Mouse (Mus musculus) neural tube, embryonic 11.5 days (tissue): Measurements from ENCODE around the gene Herc6. TPM values are rescaled to one million over a fixed set of nuclear protein-coding genes. Genes with fewer than 3 reads are reported as not detected.

Experiments
- ATAC-seq: fragments of 200-750 bp; cut with Nextera tagmentation; 2 replicates; pipeline ENCODE4 v1.8.0; 2017; ENCODE audit warnings: moderate number of reproducible peaks, mild to moderate bottlenecking, moderate TSS enrichment, moderate library complexity; ENCODE audit not compliant: insufficient read depth, low FRiP score, low TSS enrichment
- DNase-seq: peaks from one replicate; pipeline ENCODE4 v3.0.0-alpha.2; 2015; ENCODE audit warnings: low spot score
- H3K27ac ChIP-seq: fragments of 300-500 bp; sonication (generic); 2 replicates; pipeline ENCODE4 v1.5.1; 2014; ENCODE audit warnings: low read depth, mild to moderate bottlenecking, low read length
- H3K27me3 ChIP-seq: fragments of 300-500 bp; sonication (generic); 2 replicates; pipeline ENCODE4 v1.6.1; 2014; ENCODE audit warnings: mild to moderate bottlenecking, low read length, mixed read lengths; ENCODE audit not compliant: control insufficient read depth, insufficient read depth
- H3K36me3 ChIP-seq: fragments of 300-500 bp; sonication (generic); 2 replicates; pipeline ENCODE4 v1.6.1; 2014; ENCODE audit warnings: mild to moderate bottlenecking, low read length, moderate library complexity, mixed read lengths; ENCODE audit not compliant: control insufficient read depth, insufficient read depth
- H3K4me1 ChIP-seq: fragments of 300-500 bp; sonication (generic); 2 replicates; pipeline ENCODE4 v1.6.1; 2014; ENCODE audit warnings: low read length, mixed read lengths; ENCODE audit not compliant: control insufficient read depth, insufficient read depth
- H3K4me2 ChIP-seq: fragments of 300-500 bp; sonication (generic); 2 replicates; pipeline ENCODE4 v1.6.1; 2014; ENCODE audit warnings: low read depth, mild to moderate bottlenecking, moderate library complexity
- H3K4me3 ChIP-seq: fragments of 300-500 bp; sonication (generic); 2 replicates; pipeline ENCODE4 v1.5.1; 2014; ENCODE audit warnings: low read depth, low read length
- H3K9ac ChIP-seq: fragments of 300-500 bp; sonication (generic); 2 replicates; pipeline ENCODE4 v1.6.1; 2014; ENCODE audit warnings: mild to moderate bottlenecking, low read length
- H3K9me3 ChIP-seq: fragments of 300-500 bp; sonication (generic); 2 replicates; pipeline ENCODE4 v1.6.1; 2016; ENCODE audit warnings: low read length; ENCODE audit not compliant: control insufficient read depth
- WGBS: fragments of 180-500 bp; shearing (Covaris S2); extraction: QIAGEN DNeasy Blood & Tissue Kit; methylation state at CpG from one replicate; pipeline ENCODE4 v1.1.7; 2014; 5-methylcytosine and 5-hydroxymethylcytosine counted together
- polyA plus RNA-seq: library from polyadenylated mRNA; unstranded; fragments of >200 nt; fragmentation: Nextera tagmentation; extraction: Ambion mirVana; gene quantifications from 2 replicates; pipeline ENCODE4 v1.2.1, GENCODE M21; 2014

Herc6 gene
- polyA plus RNA-seq, 1 experiment from 2014 or later: 2.5 TPM

GRCm38 (mm10) chr6:57563454-57563853 is 17.3 kb upstream of the Herc6 start:
- Histone ChIP-seq H3K9ac (no peak overlapping the region), H3K4me3 (no peak overlapping the region)
- no peak for ATAC-seq

GRCm38 (mm10) chr6:57565452-57565851 is 15.3 kb upstream of the Herc6 start:
- no peak overlapping the region for H3K4me3 ChIP-seq
- no peaks in the 10 kb centered on the region for H3K36me3 ChIP-seq
- H3K9ac ChIP-seq: no peak overlapping the region
- DNase-seq: no peak
- 92% methylated on average over 7 of the region's 7 CpGs for WGBS
- no peaks in the 10 kb centered on the region for H3K27me3 ChIP-seq
- no peak for ATAC-seq
- H3K4me1 ChIP-seq: no peaks in the 10 kb centered on the region
- H3K9me3 ChIP-seq: no peaks in the 10 kb centered on the region
- no peak overlapping the region for H3K27ac ChIP-seq
- no peak overlapping the region for H3K4me2 ChIP-seq

More at GRCm38 (mm10) chr6:57563454-57563853, 17.3 kb upstream of the Herc6 start:
- Histone ChIP-seq H3K27me3 (no peaks in the 10 kb centered on the region), H3K4me2 (no peak overlapping the region), H3K9me3 (no peaks in the 10 kb centered on the region), H3K4me1 (no peaks in the 10 kb centered on the region), H3K36me3 (no peaks in the 10 kb centered on the region), H3K27ac (no peak overlapping the region)
- no peak for DNase-seq
- WGBS: 79% methylated on average over 1 of the region's 1 CpGs

- DNase-seq (no peak), ATAC-seq (no peak)
- H3K27ac ChIP-seq: no peak overlapping the region
- H3K4me1 ChIP-seq: no peaks in the 10 kb centered on the region
- no peak overlapping the region for H3K4me3 ChIP-seq
- no peaks in the 10 kb centered on the region for H3K27me3 ChIP-seq
- H3K9ac ChIP-seq: no peak overlapping the region
- no peaks in the 10 kb centered on the region for H3K36me3 ChIP-seq
- WGBS: 96% methylated on average over 2 of the region's 2 CpGs
- H3K4me2 ChIP-seq: no peak overlapping the region
- H3K9me3 ChIP-seq: no peaks in the 10 kb centered on the region
Measured at GRCm38 (mm10) chr6:57567630-57568029, 13.2 kb upstream of the Herc6 start.

- ATAC-seq (peak; percentile 70), DNase-seq (peak; percentile 37)
- Histone ChIP-seq H3K9me3 (no peaks in the 10 kb centered on the region), H3K36me3 (no peaks in the 10 kb centered on the region), H3K4me3 (no peak overlapping the region), H3K27me3 (no peaks in the 10 kb centered on the region), H3K9ac (no peak overlapping the region), H3K27ac (no peak overlapping the region), H3K4me1 (no peaks in the 10 kb centered on the region), H3K4me2 (no peak overlapping the region)
- WGBS: 18% methylated on average over 6 of the region's 6 CpGs
Measured at GRCm38 (mm10) chr6:57570170-57570974, 10.4 kb upstream of the Herc6 start.

GRCm38 (mm10) chr6:57571587-57571986 is 9.2 kb upstream of the Herc6 start:
- no peak for ATAC-seq

GRCm38 (mm10) chr6:57581595-57581994 is 795 bp downstream of the Herc6 start:
- Histone ChIP-seq H3K9ac (no peak overlapping the region), H3K4me1 (0 out of 2 replicates have a peak, but pooled peaks cover 3% of the 10 kb centered on the region), H3K27me3 (no peaks in the 10 kb centered on the region), H3K36me3 (no peaks in the 10 kb centered on the region), H3K9me3 (no peaks in the 10 kb centered on the region), H3K27ac (no peak overlapping the region), H3K4me2 (no peak overlapping the region), H3K4me3 (no peak overlapping the region)
- WGBS: 90% methylated on average over 12 of the region's 12 CpGs
- ATAC-seq (no peak), DNase-seq (no peak)

More at GRCm38 (mm10) chr6:57571587-57571986, 9.2 kb upstream of the Herc6 start:
- Histone ChIP-seq H3K4me3 (no peak overlapping the region), H3K27ac (no peak overlapping the region), H3K9me3 (no peaks in the 10 kb centered on the region), H3K4me2 (no peak overlapping the region), H3K27me3 (no peaks in the 10 kb centered on the region), H3K36me3 (no peaks in the 10 kb centered on the region), H3K4me1 (no peaks in the 10 kb centered on the region), H3K9ac (no peak overlapping the region)
- no peak for DNase-seq

GRCm38 (mm10) chr6:57582356-57582755 is 1.6 kb downstream of the Herc6 start:
- Histone ChIP-seq H3K9ac (no peak overlapping the region), H3K4me1 (0 out of 2 replicates have a peak, but pooled peaks cover 3% of the 10 kb centered on the region), H3K9me3 (no peaks in the 10 kb centered on the region), H3K27me3 (no peaks in the 10 kb centered on the region), H3K27ac (no peak overlapping the region), H3K4me2 (no peak overlapping the region), H3K4me3 (no peak overlapping the region), H3K36me3 (no peaks in the 10 kb centered on the region)
- ATAC-seq: no peak
- DNase-seq: no peak
- WGBS: 79% methylated on average over 4 of the region's 4 CpGs

GRCm38 (mm10) chr6:57605546-57606307 is 24.9 kb downstream of the Herc6 start:
- H3K36me3 ChIP-seq: no peaks in the 10 kb centered on the region
- H3K9me3 ChIP-seq: no peaks in the 10 kb centered on the region
- H3K27me3 ChIP-seq: no peaks in the 10 kb centered on the region
- 91% methylated on average over 7 of the region's 7 CpGs for WGBS
- H3K4me2 ChIP-seq: no peak overlapping the region
- DNase-seq (no peak), ATAC-seq (no peak)
- no peak overlapping the region for H3K9ac ChIP-seq
- H3K27ac ChIP-seq: no peak overlapping the region
- no peaks in the 10 kb centered on the region for H3K4me1 ChIP-seq
- no peak overlapping the region for H3K4me3 ChIP-seq
